Mouse (Mus musculus): ENCODE results near the gene Itpkb. TPM values are rescaled to one million over a fixed set of nuclear protein-coding genes. Genes with fewer than 3 reads are reported as not detected.

Gene Itpkb
- polyA plus RNA-seq, 1 experiment from 2014 or later, result 9.4 TPM

- Histone ChIP-seq H3K4me2 (ENCODE audit: low read depth, low read length) (no peak overlapping the region), H3K27ac (ENCODE audit: low read length) (no peak overlapping the region), H3K9me3 (ENCODE audit: control insufficient read depth, low read length) (no peaks in the 10 kb centered on the region), H3K4me1 (replicated peaks; ENCODE audit: control insufficient read depth, insufficient read depth, low read length) (0 out of 2 replicates have a peak, but pooled peaks cover 3% of the 10 kb centered on the region), H3K9ac (ENCODE audit: low read length) (no peak overlapping the region), H3K4me3 (ENCODE audit: low read length) (no peak overlapping the region), H3K36me3 (ENCODE audit: control insufficient read depth, insufficient read depth, low read length) (no peaks in the 10 kb centered on the region), H3K27me3 (ENCODE audit: control insufficient read depth, insufficient read depth, low read depth, low read length) (no peaks in the 10 kb centered on the region)
- no peak for ATAC-seq (ENCODE audit: low read depth)
- WGBS, result 42% methylated on average over 5 of the region's 5 CpGs
Observed at GRCm38 (mm10) chr1:180462396-180462795, 132.1 kb downstream of the Itpkb start.

DNA sequence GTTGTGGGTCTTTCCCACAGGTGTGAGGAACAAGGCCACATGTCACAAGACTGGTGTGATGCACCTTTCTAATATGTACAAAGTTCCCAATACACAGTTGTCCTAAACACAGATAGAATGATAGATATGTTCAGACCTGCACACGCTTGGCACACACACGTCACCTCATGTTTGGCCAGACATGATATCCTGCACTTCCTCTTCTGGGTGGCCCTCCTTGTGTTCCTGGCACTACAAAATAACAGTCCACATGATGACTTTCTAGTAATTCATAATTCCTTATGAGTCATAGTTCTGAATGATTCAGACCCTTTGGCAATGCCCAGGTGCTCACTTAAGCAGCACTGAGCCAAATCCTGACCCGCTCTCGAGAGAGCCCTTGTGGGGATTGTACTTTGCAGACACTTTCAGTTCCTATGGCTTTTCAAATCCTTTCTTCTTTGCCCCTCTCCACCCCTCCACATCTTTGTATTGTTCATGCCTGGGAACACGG, 132.7 kb downstream of the Itpkb start:
- Histone ChIP-seq H3K4me3 (ENCODE audit: low read length) (no peak overlapping the region), H3K36me3 (ENCODE audit: control insufficient read depth, insufficient read depth, low read length) (no peaks in the 10 kb centered on the region), H3K27me3 (ENCODE audit: control insufficient read depth, insufficient read depth, low read depth, low read length) (no peaks in the 10 kb centered on the region), H3K4me1 (replicated peaks; ENCODE audit: control insufficient read depth, insufficient read depth, low read length) (0 out of 2 replicates have a peak, but pooled peaks cover 3% of the 10 kb centered on the region), H3K9ac (ENCODE audit: low read length) (no peak overlapping the region), H3K27ac (ENCODE audit: low read length) (no peak overlapping the region), H3K4me2 (ENCODE audit: low read depth, low read length) (no peak overlapping the region), H3K9me3 (ENCODE audit: control insufficient read depth, low read length) (no peaks in the 10 kb centered on the region)
- 82% methylated on average over 5 of the region's 5 CpGs for WGBS
- ATAC-seq (ENCODE audit: low read depth), result no peak

GRCm38 (mm10) chr1:180464357-180464756, 134.1 kb downstream of the Itpkb start:
- no peaks in the 10 kb centered on the region for H3K4me1 ChIP-seq (replicated peaks; ENCODE audit: control insufficient read depth, insufficient read depth, low read length)
- no peak overlapping the region for H3K27ac ChIP-seq (ENCODE audit: low read length)
- H3K27me3 ChIP-seq (ENCODE audit: control insufficient read depth, insufficient read depth, low read depth, low read length), result no peaks in the 10 kb centered on the region
- H3K4me2 ChIP-seq (ENCODE audit: low read depth, low read length), result no peak overlapping the region
- WGBS, result 80% methylated on average over 5 of the region's 5 CpGs
- H3K9ac ChIP-seq (ENCODE audit: low read length), result no peak overlapping the region
- H3K4me3 ChIP-seq (ENCODE audit: low read length), result no peak overlapping the region
- no peaks in the 10 kb centered on the region for H3K36me3 ChIP-seq (ENCODE audit: control insufficient read depth, insufficient read depth, low read length)
- no peaks in the 10 kb centered on the region for H3K9me3 ChIP-seq (ENCODE audit: control insufficient read depth, low read length)
- no peak for ATAC-seq (ENCODE audit: low read depth)

- Histone ChIP-seq H3K36me3 (ENCODE audit: control insufficient read depth, insufficient read depth, low read length) (no peaks in the 10 kb centered on the region), H3K27ac (ENCODE audit: low read length) (no peak overlapping the region), H3K27me3 (ENCODE audit: control insufficient read depth, insufficient read depth, low read depth, low read length) (no peaks in the 10 kb centered on the region), H3K9me3 (ENCODE audit: control insufficient read depth, low read length) (no peaks in the 10 kb centered on the region), H3K9ac (ENCODE audit: low read length) (no peak overlapping the region), H3K4me2 (ENCODE audit: low read depth, low read length) (no peak overlapping the region), H3K4me3 (ENCODE audit: low read length) (no peak overlapping the region), H3K4me1 (replicated peaks; ENCODE audit: control insufficient read depth, insufficient read depth, low read length) (no peaks in the 10 kb centered on the region)
- ATAC-seq (ENCODE audit: low read depth), result no peak
- 59% methylated on average over 5 of the region's 5 CpGs for WGBS
Observed at GRCm38 (mm10) chr1:180465620-180466019, 135.3 kb downstream of the Itpkb start.

DNA sequence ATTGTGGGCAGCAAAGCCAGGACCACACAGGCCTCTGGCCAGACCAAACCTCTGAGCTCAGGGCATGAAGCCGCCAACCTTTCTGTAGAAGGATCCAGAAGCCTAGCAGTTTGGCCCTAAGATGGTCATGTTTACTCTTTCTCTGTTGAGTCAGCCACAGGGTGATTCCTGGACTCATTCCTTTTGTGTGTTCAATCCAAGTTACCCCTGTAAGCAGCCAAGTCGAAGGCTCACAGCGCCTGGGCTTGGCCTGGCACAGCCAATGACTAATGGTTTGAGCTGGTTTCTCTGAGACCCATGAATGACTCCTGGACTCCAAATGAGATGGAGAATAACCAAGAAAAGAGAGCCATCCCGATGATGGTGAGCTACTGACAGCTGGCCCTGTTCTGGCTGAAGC, 137.7 kb downstream of the Itpkb start:
- no peak for ATAC-seq (ENCODE audit: low read depth)
- no peak overlapping the region for H3K9ac ChIP-seq (ENCODE audit: low read length)
- H3K27ac ChIP-seq (ENCODE audit: low read length), result no peak overlapping the region
- no peaks in the 10 kb centered on the region for H3K27me3 ChIP-seq (ENCODE audit: control insufficient read depth, insufficient read depth, low read depth, low read length)
- H3K4me3 ChIP-seq (ENCODE audit: low read length), result no peak overlapping the region
- H3K9me3 ChIP-seq (ENCODE audit: control insufficient read depth, low read length), result no peaks in the 10 kb centered on the region
- H3K4me2 ChIP-seq (ENCODE audit: low read depth, low read length), result no peak overlapping the region
- no peaks in the 10 kb centered on the region for H3K36me3 ChIP-seq (ENCODE audit: control insufficient read depth, insufficient read depth, low read length)
- WGBS, result 91% methylated on average over 4 of the region's 4 CpGs
- no peaks in the 10 kb centered on the region for H3K4me1 ChIP-seq (replicated peaks; ENCODE audit: control insufficient read depth, insufficient read depth, low read length)

GRCm38 (mm10) chr1:180473566-180473965, 143.3 kb downstream of the Itpkb start:
- no peak for ATAC-seq (ENCODE audit: low read depth)
- Histone ChIP-seq H3K9me3 (ENCODE audit: control insufficient read depth, low read length) (no peaks in the 10 kb centered on the region), H3K36me3 (ENCODE audit: control insufficient read depth, insufficient read depth, low read length) (no peaks in the 10 kb centered on the region), H3K27ac (ENCODE audit: low read length) (no peak overlapping the region), H3K9ac (ENCODE audit: low read length) (no peak overlapping the region), H3K4me2 (ENCODE audit: low read depth, low read length) (no peak overlapping the region), H3K27me3 (ENCODE audit: control insufficient read depth, insufficient read depth, low read depth, low read length) (no peaks in the 10 kb centered on the region), H3K4me3 (ENCODE audit: low read length) (no peak overlapping the region), H3K4me1 (replicated peaks; ENCODE audit: control insufficient read depth, insufficient read depth, low read length) (no peaks in the 10 kb centered on the region)

Other genes starting within 250 kb of the Itpkb start
- 11.2 and 15.5 TPM in 2 replicates for gene Coq8a, start 130.9 kb upstream of the Itpkb start, polyA plus RNA-seq (2015; fragmentation: Nextera tagmentation; extraction: Ambion mirVana)
- gene Psen2, start 67.0 kb upstream of the Itpkb start, polyA plus RNA-seq (2015; fragmentation: Nextera tagmentation; extraction: Ambion mirVana), result 13.2 and 14.6 TPM in 2 replicates
- 0.08 and 0.33 TPM in 2 replicates for gene Stum, start 153.0 kb downstream of the Itpkb start, polyA plus RNA-seq (2015; fragmentation: Nextera tagmentation; extraction: Ambion mirVana)
- 106 and 110 TPM in 2 replicates for gene Parp1, start 238.4 kb downstream of the Itpkb start, polyA plus RNA-seq (2015; fragmentation: Nextera tagmentation; extraction: Ambion mirVana)

Data from lung, embryonic 16.5 days (tissue).